Mouse (Mus musculus): ENCODE measurements around the gene Kin. TPM values are rescaled to one million over a fixed set of nuclear protein-coding genes. Genes with fewer than 3 reads are reported as not detected.

Kin gene
- polyA plus RNA-seq, 1 experiment from 2014 or later: 31.5 TPM

GRCm38 (mm10) chr2:10118751-10119150, 38.4 kb downstream of the Kin start:
- Histone ChIP-seq H3K27ac (no peak overlapping the region), H3K9ac (replicated peaks) (no peak overlapping the region), H3K36me3 (no peaks in the 10 kb centered on the region), H3K9me3 (no peaks in the 10 kb centered on the region), H3K4me1 (replicated peaks) (no peaks in the 10 kb centered on the region), H3K4me2 (no peak overlapping the region), H3K27me3 (no peaks in the 10 kb centered on the region; the same call in 1 of the 2 replicates), H3K4me3 (replicated peaks) (no peak overlapping the region)
- WGBS: 78% methylated on average over 1 of the region's 1 CpGs
- no peak for ATAC-seq (ENCODE audit: insufficient number of reproducible peaks, insufficient read depth, low FRiP score, low TSS enrichment, low read depth)

- Histone ChIP-seq H3K4me3 (replicated peaks) (no peak overlapping the region), H3K4me2 (no peak overlapping the region), H3K27me3 (no peaks in the 10 kb centered on the region; the same call in 1 of the 2 replicates), H3K4me1 (replicated peaks) (no peaks in the 10 kb centered on the region), H3K9ac (replicated peaks) (no peak overlapping the region), H3K27ac (no peak overlapping the region), H3K9me3 (no peaks in the 10 kb centered on the region), H3K36me3 (no peaks in the 10 kb centered on the region)
- 83% methylated on average over 8 of the region's 8 CpGs for WGBS
- ATAC-seq (ENCODE audit: insufficient number of reproducible peaks, insufficient read depth, low FRiP score, low TSS enrichment, low read depth): no peak
Measured at GRCm38 (mm10) chr2:10119276-10119675, 38.9 kb downstream of the Kin start.

- Histone ChIP-seq H3K4me2 (no peak overlapping the region), H3K4me3 (replicated peaks) (no peak overlapping the region), H3K27me3 (no peaks in the 10 kb centered on the region), H3K9me3 (no peaks in the 10 kb centered on the region), H3K36me3 (no peaks in the 10 kb centered on the region), H3K9ac (replicated peaks) (no peak overlapping the region), H3K27ac (no peak overlapping the region), H3K4me1 (replicated peaks) (no peaks in the 10 kb centered on the region)
- no peak for ATAC-seq (ENCODE audit: insufficient number of reproducible peaks, insufficient read depth, low FRiP score, low TSS enrichment, low read depth)
- WGBS: 59% methylated on average over 3 of the region's 3 CpGs
Measured at GRCm38 (mm10) chr2:10121826-10122225, 41.4 kb downstream of the Kin start.

GRCm38 (mm10) chr2:10126122-10126521, 45.7 kb downstream of the Kin start:
- ATAC-seq (ENCODE audit: insufficient number of reproducible peaks, insufficient read depth, low FRiP score, low TSS enrichment, low read depth): no peak
- WGBS: 94% methylated on average over 4 of the region's 4 CpGs

GRCm38 (mm10) chr2:10127471-10127870, 47.1 kb downstream of the Kin start:
- 83% methylated on average over 5 of the region's 5 CpGs for WGBS
- no peaks in the 10 kb centered on the region for H3K36me3 ChIP-seq
- H3K27me3 ChIP-seq: no peaks in the 10 kb centered on the region
- no peak overlapping the region for H3K9ac ChIP-seq (replicated peaks)
- no peaks in the 10 kb centered on the region for H3K9me3 ChIP-seq
- ATAC-seq (ENCODE audit: insufficient number of reproducible peaks, insufficient read depth, low FRiP score, low TSS enrichment, low read depth): no peak
- H3K4me3 ChIP-seq (replicated peaks): no peak overlapping the region
- H3K4me1 ChIP-seq (replicated peaks): no peaks in the 10 kb centered on the region
- no peak overlapping the region for H3K4me2 ChIP-seq
- no peak overlapping the region for H3K27ac ChIP-seq

More at GRCm38 (mm10) chr2:10126122-10126521, 45.7 kb downstream of the Kin start:
- no peak overlapping the region for H3K9ac ChIP-seq (replicated peaks)
- no peak overlapping the region for H3K4me2 ChIP-seq
- no peak overlapping the region for H3K27ac ChIP-seq
- H3K9me3 ChIP-seq: no peaks in the 10 kb centered on the region
- H3K4me3 ChIP-seq (replicated peaks): no peak overlapping the region
- H3K36me3 ChIP-seq: no peaks in the 10 kb centered on the region
- H3K27me3 ChIP-seq: no peaks in the 10 kb centered on the region
- no peaks in the 10 kb centered on the region for H3K4me1 ChIP-seq (replicated peaks)

GRCm38 (mm10) chr2:10128571-10128970, 48.2 kb downstream of the Kin start:
- no peaks in the 10 kb centered on the region for H3K9me3 ChIP-seq
- H3K27me3 ChIP-seq: no peaks in the 10 kb centered on the region
- no peaks in the 10 kb centered on the region for H3K4me1 ChIP-seq (replicated peaks)
- H3K4me3 ChIP-seq (replicated peaks): no peak overlapping the region
- no peak overlapping the region for H3K27ac ChIP-seq
- no peak for ATAC-seq (ENCODE audit: insufficient number of reproducible peaks, insufficient read depth, low FRiP score, low TSS enrichment, low read depth)
- no peak overlapping the region for H3K9ac ChIP-seq (replicated peaks)
- no peaks in the 10 kb centered on the region for H3K36me3 ChIP-seq
- 80% methylated on average over 4 of the region's 4 CpGs for WGBS
- no peak overlapping the region for H3K4me2 ChIP-seq

GRCm38 (mm10) chr2:10130341-10130990, 50.1 kb downstream of the Kin start:
- Histone ChIP-seq H3K36me3 (no peaks in the 10 kb centered on the region), H3K9me3 (no peaks in the 10 kb centered on the region), H3K27ac (no peak overlapping the region), H3K4me3 (replicated peaks) (no peak overlapping the region), H3K9ac (replicated peaks) (no peak overlapping the region), H3K4me1 (replicated peaks) (no peaks in the 10 kb centered on the region), H3K4me2 (no peak overlapping the region), H3K27me3 (no peaks in the 10 kb centered on the region)
- 65% methylated on average over 8 of the region's 8 CpGs for WGBS
- no peak for ATAC-seq (ENCODE audit: insufficient number of reproducible peaks, insufficient read depth, low FRiP score, low TSS enrichment, low read depth)

GRCm38 (mm10) chr2:10131296-10131695, 50.9 kb downstream of the Kin start, which contains the start of gene Itih2:
Gene Itih2 (minus strand): TSS chr2:10131396.
- H3K27ac ChIP-seq: no peak within 1 kb of the TSS
- H3K4me2 ChIP-seq: no peak within 1 kb of the TSS
- no peak within 1 kb of the TSS for H3K4me3 ChIP-seq (replicated peaks)
- H3K9me3 ChIP-seq: no peaks in the 10 kb centered on the region
- no peaks in the 10 kb centered on the region for H3K4me1 ChIP-seq (replicated peaks)
- no peaks in the 10 kb centered on the region for H3K36me3 ChIP-seq
- 90% methylated on average over 4 of the region's 4 CpGs for WGBS
- no peak within 1 kb of the TSS for H3K9ac ChIP-seq (replicated peaks)
- ATAC-seq (ENCODE audit: insufficient number of reproducible peaks, insufficient read depth, low FRiP score, low TSS enrichment, low read depth): no peak
- no peaks in the 10 kb centered on the region for H3K27me3 ChIP-seq

GRCm38 (mm10) chr2:10132128-10132527, 51.7 kb downstream of the Kin start:
- Histone ChIP-seq H3K27ac (no peak overlapping the region), H3K4me3 (replicated peaks) (no peak overlapping the region), H3K4me1 (replicated peaks) (no peaks in the 10 kb centered on the region), H3K36me3 (no peaks in the 10 kb centered on the region), H3K27me3 (no peaks in the 10 kb centered on the region), H3K4me2 (no peak overlapping the region), H3K9ac (replicated peaks) (no peak overlapping the region), H3K9me3 (no peaks in the 10 kb centered on the region)
- no peak for ATAC-seq (ENCODE audit: insufficient number of reproducible peaks, insufficient read depth, low FRiP score, low TSS enrichment, low read depth)
- WGBS: 88% methylated on average over 1 of the region's 1 CpGs

- Histone ChIP-seq H3K36me3 (no peaks in the 10 kb centered on the region), H3K4me3 (replicated peaks) (no peak overlapping the region), H3K9me3 (no peaks in the 10 kb centered on the region; the same call in 1 of the 2 replicates), H3K27me3 (0 out of 2 replicates have a peak, but pooled peaks cover 3% of the 10 kb centered on the region), H3K4me1 (replicated peaks) (no peaks in the 10 kb centered on the region), H3K9ac (replicated peaks) (no peak overlapping the region), H3K4me2 (no peak overlapping the region), H3K27ac (no peak overlapping the region)
- ATAC-seq (ENCODE audit: insufficient number of reproducible peaks, insufficient read depth, low FRiP score, low TSS enrichment, low read depth): no peak
- WGBS: 67% methylated on average over 6 of the region's 6 CpGs
Measured at GRCm38 (mm10) chr2:10133941-10134340, 53.5 kb downstream of the Kin start.

GRCm38 (mm10) chr2:10137320-10137719, 56.9 kb downstream of the Kin start:
- no peak for ATAC-seq (ENCODE audit: insufficient number of reproducible peaks, insufficient read depth, low FRiP score, low TSS enrichment, low read depth)
- peaks cover 17% of the 10 kb centered on the region for H3K27me3 ChIP-seq
- 86% methylated on average over 2 of the region's 2 CpGs for WGBS
- H3K9me3 ChIP-seq: no peaks in the 10 kb centered on the region; the same call in 1 of the 2 replicates
- H3K27ac ChIP-seq: no peak overlapping the region
- H3K4me2 ChIP-seq: no peak overlapping the region
- H3K9ac ChIP-seq (replicated peaks): no peak overlapping the region
- no peaks in the 10 kb centered on the region for H3K4me1 ChIP-seq (replicated peaks)
- no peaks in the 10 kb centered on the region for H3K36me3 ChIP-seq
- H3K4me3 ChIP-seq (replicated peaks): no peak overlapping the region

- WGBS: 73% methylated on average over 5 of the region's 5 CpGs
- Histone ChIP-seq H3K27me3 (peaks cover 20% of the 10 kb centered on the region), H3K9ac (replicated peaks) (no peak overlapping the region), H3K9me3 (no peaks in the 10 kb centered on the region; the same call in 1 of the 2 replicates), H3K4me1 (replicated peaks) (peaks cover 7% of the 10 kb centered on the region), H3K4me2 (no peak overlapping the region), H3K4me3 (replicated peaks) (no peak overlapping the region), H3K27ac (no peak overlapping the region), H3K36me3 (no peaks in the 10 kb centered on the region)
- no peak for ATAC-seq (ENCODE audit: insufficient number of reproducible peaks, insufficient read depth, low FRiP score, low TSS enrichment, low read depth)
Measured at GRCm38 (mm10) chr2:10140456-10140855, 60.1 kb downstream of the Kin start.

Data from limb, embryonic 12.5 days (tissue).